Mouse (Mus musculus) megakaryocyte-erythroid progenitor cell, adult 5-6 weeks (primary cell): Measurements from ENCODE around the gene Sorcs2. TPM values are rescaled to one million over a fixed set of nuclear protein-coding genes. Genes with fewer than 3 reads are reported as not detected.

ENCODE experiments used
- ATAC-seq: replicated peaks from 2 replicates; pipeline ENCODE4 v1.8.0; 2016; ENCODE audit warnings: mild to moderate bottlenecking, inconsistent platforms; ENCODE audit not compliant: severe bottlenecking, poor library complexity, low FRiP score, low TSS enrichment
- total RNA-seq, 2 experiments: library from RNA; stranded (forward) in 1 of 2; stranded (reverse) in 1 of 2; fragments of 200-1000, 215-1000 nt in 1 of 2; fragments of >200 nt in 1 of 2; fragmentation: Nextera tagmentation in 1 of 2; gene quantifications; 2 replicates each; pipeline ENCODE4 v1.2.3; 2014 to 2017

Sorcs2 gene
- total RNA-seq, 2 experiments from 2014 or later, result not detected

DNA sequence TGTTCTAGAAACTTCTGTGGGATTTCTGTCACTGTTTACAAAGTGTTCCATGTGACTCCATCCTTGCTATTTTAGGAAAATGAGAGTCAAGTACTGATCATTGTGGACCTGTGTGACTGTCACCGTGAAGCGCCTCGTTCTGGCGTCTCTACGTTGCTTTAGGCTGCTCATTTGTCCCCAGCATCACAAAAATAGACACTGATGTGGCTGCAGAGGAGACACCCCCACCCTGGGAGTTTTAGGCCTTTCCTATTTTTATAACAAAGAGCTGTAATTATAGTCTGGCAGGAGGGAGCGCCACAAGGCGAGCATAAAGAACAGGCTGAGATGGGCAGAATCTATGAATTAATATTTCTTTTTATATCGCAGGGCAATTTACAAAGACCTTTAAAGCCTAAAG is 412.3 kb downstream of the Sorcs2 start:
- no peak for ATAC-seq

- peak; percentile 80 for ATAC-seq
Observed at GRCm38 (mm10) chr5:35981976-35982375, 416.0 kb downstream of the Sorcs2 start.

GRCm38 (mm10) chr5:35981341-35981740 is 416.6 kb downstream of the Sorcs2 start:
- ATAC-seq, result no peak

DNA sequence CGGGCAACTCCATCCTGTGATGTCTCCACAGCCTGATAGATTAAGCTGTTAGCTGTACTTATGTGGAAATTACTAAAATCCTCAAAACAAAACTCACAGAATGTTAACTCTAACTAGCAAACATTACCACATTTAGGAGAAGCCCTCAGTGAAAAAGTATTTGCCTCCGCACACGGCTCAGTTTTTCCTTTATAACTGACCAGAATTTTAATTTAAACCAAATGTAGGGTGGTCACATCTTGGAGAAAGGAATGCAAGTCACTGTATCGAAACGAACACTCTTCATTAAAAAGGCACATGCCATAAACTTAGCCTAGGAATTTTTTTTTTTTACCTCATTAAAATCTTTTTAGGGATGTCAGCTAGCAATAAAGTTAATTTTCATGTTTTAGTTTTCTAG is 417.4 kb downstream of the Sorcs2 start:
- no peak for ATAC-seq

DNA sequence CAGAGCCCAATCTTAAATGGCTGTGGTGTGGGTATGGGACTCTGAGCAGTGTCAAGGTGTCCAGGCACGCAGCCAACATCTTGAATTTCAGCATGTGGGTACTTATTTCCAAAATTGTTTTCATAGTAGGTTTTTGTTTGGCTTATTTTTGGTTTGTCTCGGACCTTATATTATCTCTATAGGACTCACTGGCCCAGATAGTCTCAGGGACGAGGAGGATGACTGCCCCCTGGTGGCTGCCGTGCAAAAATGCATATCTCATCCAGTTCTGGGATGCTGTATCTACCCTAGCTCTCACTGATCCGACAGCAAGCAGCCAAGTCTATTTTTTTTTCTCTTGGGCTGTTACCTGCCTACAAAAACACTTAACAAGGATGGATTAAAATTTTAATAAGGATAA is 422.3 kb downstream of the Sorcs2 start:
- peak; percentile 72 for ATAC-seq

DNA sequence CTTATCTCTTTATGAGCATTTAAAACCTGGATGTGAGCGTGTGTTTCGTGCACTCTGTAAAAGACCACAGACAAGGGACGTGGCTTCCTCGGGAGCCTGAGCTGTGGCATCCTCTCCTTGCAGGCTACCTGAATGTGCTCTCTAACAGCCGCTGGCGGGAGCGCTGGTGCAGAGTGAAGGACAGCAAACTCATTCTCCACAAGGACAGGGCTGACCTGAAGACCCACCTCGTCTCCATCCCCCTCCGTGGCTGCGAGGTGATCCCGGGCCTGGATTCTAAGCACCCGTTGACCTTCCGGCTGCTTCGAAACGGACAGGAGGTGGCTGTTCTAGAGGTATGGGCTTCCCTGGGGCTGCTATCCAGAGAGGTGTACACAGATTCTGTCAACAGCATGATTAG is 423.7 kb downstream of the Sorcs2 start:
- ATAC-seq, result no peak

- ATAC-seq, result peak; percentile 27; the same call in 1 of the 2 replicates
Observed at GRCm38 (mm10) chr5:35973800-35974199, 424.1 kb downstream of the Sorcs2 start.

DNA sequence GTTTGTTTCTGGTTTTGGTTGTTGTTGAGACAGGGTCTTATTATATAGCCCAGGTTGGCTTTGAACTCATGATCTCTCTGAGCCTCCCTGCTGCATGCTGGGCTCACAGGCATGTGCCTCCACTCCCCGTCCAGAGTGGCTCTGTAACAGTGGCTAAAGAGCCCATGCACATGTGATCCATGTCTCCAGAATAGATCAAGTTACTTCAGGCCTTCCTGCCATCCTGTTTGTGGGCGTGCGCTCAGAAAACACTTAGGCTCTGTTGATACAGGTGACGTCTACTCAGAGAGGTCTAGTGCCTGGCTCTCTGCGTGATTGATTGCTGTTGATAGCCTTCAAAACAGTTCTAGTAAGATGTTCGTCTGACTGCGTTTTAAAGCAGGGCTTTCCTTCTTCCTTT is 425.2 kb downstream of the Sorcs2 start:
- ATAC-seq, result no peak

DNA sequence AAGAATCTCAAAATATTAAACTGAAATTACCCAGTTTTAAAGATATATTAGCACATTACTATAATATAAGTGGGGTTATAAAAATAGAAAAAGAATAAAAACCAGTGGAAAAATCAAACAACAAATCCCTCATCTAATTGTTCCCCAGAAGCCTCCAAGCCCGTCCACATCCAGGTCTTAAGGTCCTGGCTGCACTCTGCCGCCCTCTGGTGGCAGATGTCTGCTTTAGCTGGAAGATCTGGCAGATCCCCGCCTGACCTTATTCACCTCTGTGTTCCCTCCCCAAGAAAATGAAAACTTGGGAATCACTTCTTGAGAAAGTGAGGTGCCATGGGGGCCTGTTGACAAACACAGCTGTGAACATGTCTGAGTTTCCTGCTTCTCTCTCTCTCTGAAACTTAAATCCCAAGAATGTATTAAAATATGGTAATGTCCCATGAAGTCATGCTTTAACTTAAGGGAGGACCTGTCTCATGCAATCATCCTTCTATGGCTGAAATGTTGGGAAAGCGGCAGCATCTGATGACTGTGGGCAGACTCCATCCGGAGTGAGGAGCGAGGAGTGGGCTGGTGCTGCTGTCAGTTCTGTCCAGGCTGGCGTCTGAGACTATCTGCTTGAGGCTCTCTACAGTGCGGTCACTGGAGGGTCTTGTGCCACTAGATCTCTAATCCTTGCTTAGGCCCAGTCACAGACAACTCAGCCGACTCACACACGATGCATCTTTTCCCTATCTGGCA is 425.9 kb downstream of the Sorcs2 start:
- 0 out of 2 replicates have a peak, but pooled peaks have one; percentile 40 for ATAC-seq

DNA sequence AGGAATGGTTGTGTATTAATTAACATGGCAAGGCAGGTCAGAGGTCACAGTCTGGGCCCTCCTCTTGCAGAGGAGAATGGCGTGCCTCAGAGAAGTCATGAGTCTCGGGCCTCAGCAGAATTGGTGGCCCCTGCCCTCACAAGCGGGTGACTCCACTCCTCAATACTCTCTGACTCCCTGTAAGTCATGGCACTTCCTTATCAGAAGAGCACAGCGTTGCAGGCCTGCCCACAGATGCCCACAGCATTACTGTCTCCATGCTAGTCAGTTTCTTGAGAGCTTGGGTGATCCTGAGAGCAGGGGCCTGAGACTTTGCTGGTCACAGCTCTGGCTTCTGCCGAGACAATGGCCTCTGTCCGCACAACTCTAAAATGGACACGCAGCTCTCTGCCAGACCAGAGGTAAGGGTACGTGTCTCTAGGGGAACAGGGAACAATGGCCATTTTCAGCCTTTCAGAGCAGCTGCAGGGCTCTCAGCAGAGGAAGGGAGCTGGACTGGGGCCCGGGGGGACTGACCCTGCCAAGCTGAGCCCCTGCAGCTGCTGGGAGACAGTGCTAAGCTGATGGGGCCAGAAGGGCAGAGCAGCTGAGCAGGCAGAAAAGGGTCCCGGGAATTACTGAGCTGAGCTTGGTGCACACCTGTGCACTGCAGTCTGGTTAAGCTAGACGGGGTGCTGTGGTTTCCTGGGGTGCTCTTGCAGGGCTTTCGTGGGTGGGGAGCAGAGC is 427.4 kb downstream of the Sorcs2 start:
- ATAC-seq, result peak; percentile 81

- ATAC-seq, result no peak
Observed at GRCm38 (mm10) chr5:35969857-35970256, 428.1 kb downstream of the Sorcs2 start.

Other genes with a start within 250 kb of the Sorcs2 start
- not detected in 2 replicates for gene Psapl1, start 194.1 kb downstream of the Sorcs2 start, total RNA-seq (2014; fragmentation: Nextera tagmentation)
- gene Psapl1, start 194.1 kb downstream of the Sorcs2 start, total RNA-seq (2017), result not detected in 2 replicates
- gene Grpel1, start 66.9 kb upstream of the Sorcs2 start, total RNA-seq (2014; fragmentation: Nextera tagmentation), result 27.8 and 28.8 TPM in 2 replicates
- gene Grpel1, start 66.9 kb upstream of the Sorcs2 start, total RNA-seq (2017), result 33.2 and 40.2 TPM in 2 replicates
- gene Tada2b, start 86.1 kb upstream of the Sorcs2 start, total RNA-seq (2014; fragmentation: Nextera tagmentation), result 13.6 and 17.9 TPM in 2 replicates
- 17.4 and 20.9 TPM in 2 replicates for gene Tada2b, start 86.1 kb upstream of the Sorcs2 start, total RNA-seq (2017)
- gene Ccdc96, start 86.4 kb upstream of the Sorcs2 start, total RNA-seq (2014; fragmentation: Nextera tagmentation), result 0.50 TPM in 1 of 2 replicates, not detected in the other
- 0.19 and 1.2 TPM in 2 replicates for gene Ccdc96, start 86.4 kb upstream of the Sorcs2 start, total RNA-seq (2017)
- 23.7 and 24.0 TPM in 2 replicates for gene Tbc1d14, start 195.1 kb upstream of the Sorcs2 start, total RNA-seq (2014; fragmentation: Nextera tagmentation)
- gene Tbc1d14, start 195.1 kb upstream of the Sorcs2 start, total RNA-seq (2017), result 8.5 and 14.8 TPM in 2 replicates